Mouse (Mus musculus) ES-E14 (cell line): Measurements from ENCODE around the gene C1ql1. TPM values are rescaled to one million over a fixed set of nuclear protein-coding genes. Genes with fewer than 3 reads are reported as not detected.
A peak's percentile ranks its signal among the peaks of the same experiment; 100 is the strongest.

Source experiments
- DNase-seq: peaks from one replicate; pipeline ENCODE4 v3.0.0-alpha.2; 2013; ENCODE audit warnings: low read depth, low spot score
- H3K27ac ChIP-seq: 2 replicates; pipeline ENCODE4 v1.5.1; 2012; ENCODE audit warnings: low read depth, mild to moderate bottlenecking, low read length, moderate library complexity, mixed read lengths; ENCODE audit not compliant: poor library complexity, insufficient read depth, severe bottlenecking
- H3K36me3 ChIP-seq: 2 replicates; pipeline ENCODE4 v1.6.1; 2012; ENCODE audit warnings: mild to moderate bottlenecking, low read length, moderate library complexity, mixed read lengths; ENCODE audit not compliant: control insufficient read depth, poor library complexity, insufficient read depth, severe bottlenecking
- H3K4me1 ChIP-seq, 2 experiments: fragments of 150-350 bp in 1 of 2; sonication (generic) in 1 of 2; 2 replicates each; pipeline ENCODE4 v1.6.1; 2012; ENCODE audit warnings: low read length in 2 of 2, mild to moderate bottlenecking in 1 of 2, mixed read lengths in 1 of 2; ENCODE audit not compliant: control insufficient read depth in 2 of 2, insufficient read depth in 2 of 2, poor library complexity in 1 of 2
- H3K4me3 ChIP-seq, 2 experiments: fragments of 150-350 bp in 1 of 2; sonication (generic) in 1 of 2; 2 replicates each; pipeline ENCODE4 v1.5.1; 2012; ENCODE audit warnings: low read length in 2 of 2, low read depth in 1 of 2, mild to moderate bottlenecking in 1 of 2, mixed read lengths in 1 of 2; ENCODE audit not compliant: insufficient read depth in 1 of 2, poor library complexity in 1 of 2, severe bottlenecking in 1 of 2
- H3K9ac ChIP-seq: 2 replicates; pipeline ENCODE4 v1.6.1; 2012; ENCODE audit warnings: low read depth, mild to moderate bottlenecking, low read length, mixed read lengths; ENCODE audit not compliant: poor library complexity, insufficient read depth, severe bottlenecking
- H3K9me3 ChIP-seq: fragments of 150-350 bp; sonication (generic); 2 replicates; pipeline ENCODE4 v1.6.1; 2012; ENCODE audit warnings: low read depth, mild to moderate bottlenecking, low read length; ENCODE audit not compliant: control insufficient read depth, insufficient read depth
- CHD2 ChIP-seq: IDR thresholded peaks from 2 replicates; pipeline ENCODE4 v1.6.1; 2014; ENCODE audit warnings: mild to moderate bottlenecking, low read depth, low read length, inconsistent platforms
- HCFC1 ChIP-seq: IDR thresholded peaks from 2 replicates; pipeline ENCODE4 v1.6.1; 2012; ENCODE audit warnings: low read length, inconsistent platforms, borderline replicate concordance; ENCODE audit not compliant: insufficient read depth
- MAFK ChIP-seq: IDR thresholded peaks from 2 replicates; pipeline ENCODE4 v1.6.1; 2014; ENCODE audit warnings: mild to moderate bottlenecking, low read depth, low read length, inconsistent platforms; ENCODE audit not compliant: insufficient read depth
- ZC3H11A ChIP-seq: IDR thresholded peaks from 2 replicates; pipeline ENCODE4 v1.6.1; 2012; ENCODE audit warnings: low read depth, mild to moderate bottlenecking, inconsistent platforms, low read length, borderline replicate concordance
- ZNF384 ChIP-seq: IDR thresholded peaks from 2 replicates; pipeline ENCODE4 v1.6.1; 2012; ENCODE audit warnings: low read depth, low read length, inconsistent platforms
- in situ Hi-C, 2 experiments: fragments of 600-800 bp; cut with MboI; formaldehyde crosslinking; loops; one replicate each; pipeline ENCODE4 v1.15.1; 2025; ENCODE audit warnings: low sequenced_read_pairs in 2 of 2, inconsistent platforms in 1 of 2; ENCODE audit not compliant: unreplicated experiment in 2 of 2
- total RNA-seq: library from RNA; depleted of rRNA; stranded (reverse); fragments of 300-350 nt; gene quantifications from 2 replicates; pipeline ENCODE4 v1.2.3, GENCODE M21; 2012

Gene C1ql1
- total RNA-seq, 1 experiment = 3.3 TPM

DNA sequence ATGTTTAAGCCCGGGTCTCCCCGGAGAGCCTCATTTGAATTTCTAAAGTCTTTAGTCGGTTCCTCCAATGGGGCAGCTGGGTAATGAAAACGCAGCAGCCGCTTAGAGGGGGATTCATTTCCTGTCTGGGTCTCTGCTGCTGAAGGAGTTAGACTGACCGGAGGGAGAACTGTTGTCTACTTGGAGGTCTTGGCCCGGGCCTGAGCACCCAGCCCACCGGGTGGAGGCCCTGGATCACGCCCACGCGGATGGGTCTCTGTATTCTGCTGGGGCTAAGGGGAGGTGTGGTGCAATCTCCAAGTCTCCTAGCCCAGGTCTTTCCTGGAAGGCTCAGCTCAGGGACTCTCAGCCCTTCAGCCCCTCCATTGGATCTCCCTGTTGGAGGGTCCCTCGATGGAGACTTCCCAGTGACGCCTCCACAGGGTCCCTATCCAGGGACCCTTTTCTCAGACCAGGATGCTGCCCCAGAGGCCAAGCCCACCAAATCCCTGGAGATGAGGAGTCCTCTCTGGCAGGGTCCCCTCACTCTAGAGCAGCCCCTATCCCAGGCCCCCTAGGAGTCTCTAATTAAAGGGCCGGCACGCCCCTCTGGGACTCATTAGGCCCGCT lies 16.9 kb upstream of the C1ql1 start:
- Histone ChIP-seq H3K27ac (no peak overlapping the region; the same call in none of the 2 replicates), H3K9ac (peak overlapping the region; percentile 55), H3K4me3 (peak overlapping the region; percentile 40 to 66), H3K9me3 (no peaks in the 10 kb centered on the region), H3K36me3 (no peaks in the 10 kb centered on the region), H3K4me1 (peaks cover 3 to 20% of the 10 kb centered on the region in 2 experiments; a peak in 3 of 4 replicates)
- in situ Hi-C loops = no loop called here
- no peak for DNase-seq
- no peak for TF ChIP-seq HCFC1
- no peak for TF ChIP-seq ZC3H11A
- TF ChIP-seq ZNF384 = no peak
- TF ChIP-seq CHD2 = no peak
- no peak for TF ChIP-seq MAFK

DNA sequence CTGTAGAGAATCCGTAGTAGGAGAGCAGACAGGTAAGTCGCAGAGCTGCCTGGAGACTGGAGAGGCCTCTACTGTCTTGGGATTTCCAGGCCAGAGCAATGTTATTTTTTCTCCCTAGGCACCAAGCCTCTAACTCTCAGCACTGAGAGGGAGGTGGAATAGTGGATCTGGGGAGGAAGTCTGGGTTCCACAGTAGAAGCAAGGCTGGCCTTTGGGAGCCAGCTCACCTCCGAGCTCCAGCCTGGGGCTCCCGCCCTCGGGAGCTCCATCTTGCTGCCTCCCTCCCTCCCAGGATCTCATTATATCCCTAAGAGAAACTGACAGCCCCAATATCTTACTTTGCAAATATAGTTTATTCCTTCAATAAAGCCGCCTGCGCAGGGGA lies 16.4 kb upstream of the C1ql1 start:
- TF ChIP-seq HCFC1 (no peak), ZC3H11A (no peak), ZNF384 (no peak), MAFK (no peak), CHD2 (no peak)
- no peak for DNase-seq
- Histone ChIP-seq H3K9me3 (no peaks in the 10 kb centered on the region), H3K27ac (no peak overlapping the region; the same call in 1 of the 2 replicates), H3K9ac (no peak overlapping the region; the same call in 1 of the 2 replicates), H3K36me3 (no peaks in the 10 kb centered on the region), H3K4me1 (peaks cover 3 to 20% of the 10 kb centered on the region in 2 experiments; a peak in 3 of 4 replicates), H3K4me3 (peak overlapping the region in 1 of 2 experiments; percentile 66; a peak in 2 of 4 replicates)
- in situ Hi-C loops = no loop called here

DNA sequence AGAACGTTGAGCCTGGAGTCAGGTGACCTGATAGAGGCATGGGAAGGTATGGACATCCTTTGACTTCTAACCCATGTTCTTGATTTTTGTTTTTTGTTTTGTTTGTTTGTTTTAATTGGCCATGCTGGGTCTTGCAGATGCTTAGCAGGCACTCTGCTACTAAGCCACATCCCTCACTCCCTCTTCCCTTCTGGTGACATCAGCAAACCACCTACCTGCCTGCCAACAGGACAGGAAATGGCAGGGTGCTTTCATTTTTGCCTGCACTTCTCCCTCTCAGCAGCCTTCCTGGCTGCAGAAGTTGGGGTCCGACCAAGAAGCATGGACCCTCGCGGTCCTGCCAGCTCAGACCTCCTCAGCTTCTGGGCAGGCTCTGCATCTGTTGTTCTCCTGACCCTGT lies 14.6 kb upstream of the C1ql1 start:
- Histone ChIP-seq H3K4me3 (no peak overlapping the region), H3K9ac (no peak overlapping the region), H3K4me1 (peaks cover 3 to 20% of the 10 kb centered on the region in 2 experiments; a peak in 3 of 4 replicates), H3K36me3 (no peaks in the 10 kb centered on the region), H3K9me3 (no peaks in the 10 kb centered on the region), H3K27ac (no peak overlapping the region)
- DNase-seq = no peak
- in situ Hi-C loops = no loop called here
- no peak for TF ChIP-seq CHD2
- TF ChIP-seq MAFK = no peak
- no peak for TF ChIP-seq ZC3H11A
- TF ChIP-seq ZNF384 = no peak
- TF ChIP-seq HCFC1 = no peak

DNA sequence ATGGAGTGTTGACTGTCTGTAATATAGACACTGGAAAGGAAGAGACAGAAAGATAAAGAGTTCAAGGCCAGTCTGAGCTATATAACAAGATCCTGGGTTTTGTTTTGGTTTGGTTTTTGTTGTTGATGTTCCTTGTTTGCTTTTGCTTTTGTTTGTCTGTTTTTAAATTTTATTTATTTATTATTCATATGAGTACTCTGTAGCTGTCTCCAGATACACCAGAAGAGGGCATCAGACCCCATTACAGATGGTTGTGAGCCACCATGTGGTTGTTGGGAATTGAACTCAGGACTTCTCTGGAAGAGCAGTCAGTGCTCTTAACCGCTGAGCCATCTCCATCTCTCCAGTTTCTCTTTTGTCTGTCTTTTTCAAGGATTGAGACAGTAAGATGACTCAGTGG lies 12.4 kb upstream of the C1ql1 start:
- no peaks in the 10 kb centered on the region for H3K9me3 ChIP-seq
- no peak for DNase-seq
- in situ Hi-C loops = no loop called here
- no peak overlapping the region for H3K9ac ChIP-seq
- no peaks in the 10 kb centered on the region for H3K36me3 ChIP-seq
- TF ChIP-seq CHD2 (no peak), ZNF384 (no peak), MAFK (no peak), HCFC1 (no peak), ZC3H11A (no peak)
- no peak overlapping the region for H3K27ac ChIP-seq
- H3K4me3 ChIP-seq = no peak overlapping the region
- peaks cover 0 to 9% of the 10 kb centered on the region in 2 experiments; a peak in 2 of 4 replicates for H3K4me1 ChIP-seq

DNA sequence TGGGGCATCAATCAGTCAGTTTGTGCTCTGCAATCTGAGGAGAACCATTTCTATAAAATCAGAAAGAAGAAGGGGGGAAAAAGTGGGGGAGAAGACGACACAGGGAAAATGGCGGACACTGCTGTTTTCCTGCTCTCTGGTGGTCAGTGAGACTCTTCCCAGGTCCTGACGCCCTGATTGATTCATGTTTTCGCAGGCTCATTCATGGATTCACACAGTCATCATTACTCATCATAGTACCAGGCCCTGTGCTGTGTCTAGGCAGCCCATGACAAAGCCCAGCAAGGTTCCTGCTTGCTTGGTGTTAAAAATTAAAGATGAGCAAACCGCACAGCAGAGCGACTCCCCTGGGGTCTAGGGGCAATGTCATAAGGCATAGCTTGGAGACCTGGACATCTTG lies 11.9 kb upstream of the C1ql1 start:
- Histone ChIP-seq H3K9me3 (no peaks in the 10 kb centered on the region), H3K27ac (no peak overlapping the region), H3K4me3 (no peak overlapping the region), H3K9ac (no peak overlapping the region), H3K4me1 (peaks cover 0 to 5% of the 10 kb centered on the region in 2 experiments; a peak in 2 of 4 replicates), H3K36me3 (no peaks in the 10 kb centered on the region)
- DNase-seq = no peak
- in situ Hi-C loops = no loop called here
- no peak for TF ChIP-seq ZNF384
- TF ChIP-seq ZC3H11A = no peak
- TF ChIP-seq HCFC1 = no peak
- no peak for TF ChIP-seq MAFK
- no peak for TF ChIP-seq CHD2
